Mouse (Mus musculus): ENCODE measurements around the gene Ahcy.
A peak's percentile ranks its signal among the peaks of the same experiment; 100 is the strongest.
"Not testable (repeated sequence)": the region's sequence is repeated elsewhere in the genome, so short reads cannot be mapped to it uniquely, and the experiment has no call there.

Ahcy gene

DNA sequence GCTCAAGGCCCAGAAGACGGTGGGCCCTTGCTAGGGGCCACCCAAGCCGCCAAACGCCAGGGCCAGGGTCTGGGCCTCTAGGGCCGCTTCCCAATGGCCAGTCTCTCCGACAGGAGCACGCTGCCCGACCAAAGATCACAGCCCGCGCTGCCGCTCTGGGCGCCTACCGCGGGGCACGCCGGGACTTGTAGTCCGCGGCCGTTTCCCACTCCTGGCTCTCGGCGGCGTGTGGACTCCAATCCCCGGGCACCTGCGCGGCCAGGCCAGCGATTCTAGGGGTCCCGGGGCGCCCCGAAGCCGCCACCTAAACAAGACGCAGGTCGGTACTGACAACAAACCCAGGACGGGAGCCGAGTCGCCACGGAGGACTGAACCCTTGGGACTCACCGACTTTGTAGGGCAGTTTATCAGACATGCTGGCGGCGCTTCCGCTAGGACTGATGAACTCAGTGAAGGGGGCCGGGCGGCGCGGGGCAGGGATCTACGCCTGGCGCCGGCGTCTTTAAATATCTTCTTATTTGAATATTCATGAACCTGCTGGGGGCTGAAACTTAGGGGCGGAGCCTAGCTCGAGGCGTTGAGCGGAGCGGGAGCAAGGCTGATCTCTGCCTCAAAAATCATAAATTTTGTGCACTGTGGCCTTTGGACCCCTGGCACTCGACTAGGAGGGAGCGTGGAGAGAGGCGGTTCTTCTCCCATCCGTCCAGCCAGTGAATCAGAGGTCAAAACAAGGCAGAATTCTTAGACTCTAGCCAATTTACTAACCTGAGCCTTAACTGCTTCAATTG is at the start of gene Ahcy:
TSS of gene Ahcy (minus strand) at position 520 of the 788 bp plus-strand sequence.
- peak; percentile 88 for DNase-seq

GRCm38 (mm10) chr2:155115216-155115830 is 41.0 kb upstream of the Ahcy start:
- DNase-seq = no peak

GRCm38 (mm10) chr2:155107276-155107675 is 33.0 kb upstream of the Ahcy start:
- not testable (repeated sequence) for DNase-seq

- peak; percentile 17 for DNase-seq
These were observed 29.3 kb upstream of the Ahcy start for GRCm38 (mm10) chr2:155103607-155104006.

DNA sequence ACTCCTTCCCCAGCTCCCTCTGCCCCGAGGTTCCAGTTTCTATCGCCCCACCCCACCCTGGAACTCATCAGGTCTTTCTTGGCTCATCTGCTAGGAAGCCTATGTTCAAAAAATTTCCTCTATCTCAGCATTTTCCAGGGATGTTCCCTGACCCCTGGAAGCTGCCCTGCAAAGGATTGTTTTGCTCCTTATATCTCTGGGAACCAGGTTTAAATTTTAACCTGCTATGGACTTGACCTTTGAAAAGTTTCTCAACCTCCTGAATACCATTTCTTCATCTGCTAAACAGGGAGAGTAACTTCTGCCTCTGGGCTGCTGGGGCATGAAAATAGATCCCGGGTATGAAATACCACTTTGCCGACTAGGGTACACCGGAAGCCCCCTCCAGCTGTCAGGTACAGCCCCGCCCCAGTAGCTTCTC is 27.5 kb upstream of the Ahcy start:
- DNase-seq = no peak

DNA sequence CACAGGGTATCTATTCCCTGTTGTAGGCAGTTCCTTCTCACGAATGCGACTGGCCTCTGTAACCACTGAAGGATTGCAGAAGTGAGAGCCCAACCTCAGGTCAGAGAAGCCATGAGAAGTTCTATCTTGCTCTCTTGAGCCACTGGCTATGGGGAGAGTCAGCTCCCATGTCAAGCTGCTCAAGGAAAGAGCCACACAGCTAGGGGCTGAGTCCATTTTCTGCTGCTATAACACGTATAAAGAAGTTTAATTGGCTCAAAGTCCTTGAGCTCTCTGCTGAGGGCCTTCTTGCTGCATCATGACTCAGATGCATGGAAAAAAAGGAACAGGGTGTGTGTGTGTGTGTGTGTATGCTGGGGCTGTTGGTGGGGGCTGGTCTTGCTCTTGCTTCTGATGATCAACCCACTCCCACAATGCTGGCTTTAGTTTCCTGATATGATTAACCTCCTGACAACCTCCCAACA is 26.5 kb upstream of the Ahcy start:
- DNase-seq = no peak

GRCm38 (mm10) chr2:155099994-155100795 is 25.9 kb upstream of the Ahcy start:
- no peak for DNase-seq

GRCm38 (mm10) chr2:155099421-155099820 is 25.1 kb upstream of the Ahcy start:
- no peak for DNase-seq

DNA sequence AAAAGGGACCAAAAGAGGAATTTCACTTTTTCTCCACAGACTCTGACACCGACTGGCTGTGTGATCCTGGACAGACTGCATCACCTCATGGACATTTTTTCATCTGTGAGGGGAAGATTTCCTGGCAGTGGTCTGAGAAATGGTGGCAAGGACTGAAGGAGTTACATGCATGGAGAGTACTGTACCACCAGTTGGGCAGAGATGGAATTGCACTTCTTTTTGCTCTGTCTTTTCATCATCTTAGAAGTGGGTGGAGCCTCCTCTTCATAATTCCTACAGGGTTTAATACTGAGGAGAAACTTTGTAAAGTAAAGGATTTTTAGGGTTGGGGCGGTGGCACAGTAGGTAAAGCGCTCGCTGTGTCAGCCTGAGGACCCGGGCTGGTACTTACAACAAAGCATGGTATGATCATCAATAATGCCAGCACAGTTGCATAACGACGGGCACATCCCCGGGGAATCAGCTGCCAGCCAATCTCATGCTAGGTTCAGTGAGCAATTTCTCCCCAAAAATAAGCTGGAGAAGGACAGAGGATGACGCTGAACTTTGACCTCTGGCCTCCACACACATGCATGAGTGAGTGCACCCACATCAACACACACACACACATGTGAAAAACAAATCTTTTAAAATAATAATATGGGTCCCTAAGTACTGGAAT is 24.6 kb upstream of the Ahcy start:
- DNase-seq = no peak

GRCm38 (mm10) chr2:155093418-155093817 is 19.1 kb upstream of the Ahcy start:
- DNase-seq = no peak

DNA sequence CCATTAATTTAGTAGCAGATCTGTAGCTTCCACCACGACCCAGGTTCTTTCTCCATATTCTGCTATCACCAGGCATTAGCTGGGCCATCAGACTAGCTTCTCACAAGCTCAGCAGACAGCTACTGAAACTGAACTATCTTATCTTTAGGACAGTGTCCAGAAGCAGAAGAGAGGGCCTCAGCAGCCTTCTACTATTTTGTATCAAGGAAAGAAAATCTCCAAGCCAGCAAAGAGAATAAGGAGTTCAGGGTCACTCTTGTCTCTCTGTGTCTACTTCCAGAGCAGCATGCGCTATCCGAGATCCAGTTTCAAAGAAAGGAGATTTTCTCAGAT is 17.4 kb upstream of the Ahcy start:
- DNase-seq = no peak

GRCm38 (mm10) chr2:155090909-155091742 is 16.8 kb upstream of the Ahcy start:
- no peak for DNase-seq

DNA sequence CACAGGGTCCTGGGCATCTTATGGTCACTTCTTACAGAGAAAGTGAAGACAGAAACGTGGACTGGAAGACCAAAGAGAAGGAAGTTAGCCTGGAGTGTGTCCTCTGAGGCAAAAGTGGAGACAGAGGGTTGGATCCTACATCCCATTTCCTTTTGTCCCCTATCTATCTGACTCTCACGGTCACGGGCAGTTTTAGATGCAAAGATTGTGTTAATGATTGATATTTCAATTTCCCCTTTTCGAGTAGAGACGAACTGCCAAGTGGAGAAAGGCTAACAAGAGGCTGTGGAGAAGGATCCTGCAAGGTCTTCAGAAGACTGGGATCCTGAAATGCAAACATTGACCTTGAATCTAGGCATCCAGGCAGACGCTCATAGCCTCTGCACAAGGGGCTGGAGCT is 14.0 kb upstream of the Ahcy start:
- no peak for DNase-seq

- DNase-seq = no peak
These were observed 12.0 kb upstream of the Ahcy start for GRCm38 (mm10) chr2:155086328-155086727.

DNA sequence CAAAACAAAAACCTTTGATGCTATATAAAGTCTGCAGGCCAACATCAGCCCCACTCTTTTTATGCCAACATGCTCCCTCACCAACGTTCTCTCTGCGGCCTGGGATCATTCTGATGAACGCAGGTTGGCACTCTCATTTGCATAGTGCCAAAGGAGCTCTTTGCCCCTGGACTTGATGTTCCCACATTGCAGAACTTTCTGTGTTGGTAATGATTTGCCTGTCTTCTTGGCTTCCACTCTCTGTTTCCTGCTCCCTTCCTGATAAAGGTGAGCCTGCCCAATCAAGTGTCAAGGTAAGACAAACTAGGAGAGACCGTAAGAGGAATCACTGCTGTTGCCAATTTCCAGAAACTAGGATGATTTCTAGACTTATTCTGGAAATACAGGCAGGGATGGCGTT is 10.2 kb upstream of the Ahcy start:
- DNase-seq = no peak

- DNase-seq = peak; percentile 50
These were observed 8.0 kb upstream of the Ahcy start for GRCm38 (mm10) chr2:155082121-155082803.

GRCm38 (mm10) chr2:155081056-155081455 is 6.8 kb upstream of the Ahcy start:
- no peak for DNase-seq

DNA sequence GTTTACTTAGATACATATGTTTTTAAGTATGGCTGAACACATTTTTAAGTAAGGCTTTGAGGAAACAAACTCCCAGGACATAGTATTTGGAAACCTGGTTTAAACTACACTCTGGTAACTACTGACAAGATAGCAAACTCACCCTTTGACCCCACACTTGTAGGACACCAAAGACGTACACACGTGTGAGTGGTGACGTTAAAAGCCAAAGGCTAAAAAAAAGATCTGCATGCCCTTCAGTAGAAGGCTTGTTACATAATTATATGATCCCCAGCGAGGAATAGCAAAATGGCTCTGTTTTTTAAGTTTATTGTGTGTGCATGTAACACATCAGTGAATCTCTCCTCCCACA is 5.9 kb upstream of the Ahcy start:
- DNase-seq = no peak

DNA sequence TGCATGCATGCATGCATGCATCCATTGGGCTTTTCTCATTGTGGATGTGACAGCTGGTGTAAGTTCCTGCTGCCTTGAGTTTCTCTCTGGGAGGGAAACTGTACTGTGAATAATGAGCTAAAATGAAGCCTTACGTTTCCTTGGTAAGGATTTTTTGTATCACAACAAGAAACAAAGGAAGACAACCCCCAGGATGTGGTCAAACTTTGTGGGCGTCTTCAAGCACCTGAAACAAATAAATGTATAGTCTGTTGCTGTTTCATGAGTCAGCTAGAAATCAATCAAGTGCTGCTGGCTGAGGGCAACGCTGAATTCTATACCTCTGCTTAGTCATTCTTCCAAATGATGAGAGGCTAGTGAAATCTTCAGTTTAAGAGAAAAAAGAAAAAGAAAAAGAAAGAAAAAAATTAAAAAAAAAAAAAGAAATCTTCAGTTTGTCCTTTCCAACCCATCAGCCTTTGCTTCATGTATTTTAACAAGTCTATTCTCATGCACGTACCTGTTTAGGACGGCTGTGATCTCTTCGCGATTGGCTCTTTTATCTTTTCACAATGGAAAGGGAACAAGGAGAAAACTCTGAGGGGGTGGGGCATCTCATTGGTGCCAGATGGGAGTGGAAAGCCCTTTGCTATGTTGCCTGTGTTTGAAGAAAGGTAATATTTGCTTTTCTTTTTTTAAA is 5.3 kb upstream of the Ahcy start:
- no peak for DNase-seq

- DNase-seq = no peak
These were observed 1.4 kb upstream of the Ahcy start for GRCm38 (mm10) chr2:155075649-155076048.

DNA sequence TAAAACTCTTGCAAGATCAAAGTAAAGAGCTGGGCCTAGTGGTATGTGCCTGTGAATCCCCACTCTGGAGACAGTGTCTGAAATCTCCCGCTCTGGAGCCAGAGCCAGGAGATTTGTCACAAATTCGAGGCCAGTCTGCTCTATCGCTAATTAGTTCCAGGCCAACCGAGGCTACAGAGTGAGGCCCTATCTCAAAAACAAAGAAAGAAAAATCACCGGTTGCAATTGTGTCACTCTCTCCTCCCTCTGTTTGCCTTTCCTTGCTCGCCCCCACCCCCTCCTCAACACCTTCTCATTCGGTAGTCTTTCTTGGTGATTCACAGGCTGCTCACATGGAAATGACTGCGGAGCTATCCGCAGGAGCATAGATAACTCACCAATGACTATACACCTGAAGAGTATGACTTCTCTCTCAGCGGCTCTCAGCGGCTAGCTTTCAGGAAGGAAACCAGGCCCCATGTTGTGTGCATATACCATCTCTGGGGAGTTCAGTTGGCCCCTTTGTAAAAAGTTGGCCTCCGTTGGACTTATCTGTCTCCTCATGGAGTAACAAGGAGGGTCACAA is 551 bp upstream of the Ahcy start:
- peak; percentile 27 for DNase-seq
